Mouse (Mus musculus) myocyte (in vitro differentiated cells): ENCODE results near the gene Tedc1.

Source experiments
- POLR2A ChIP-seq: IDR thresholded peaks from one replicate; pipeline ENCODE4 v1.6.1; 2011; ENCODE audit warnings: low read depth, mild to moderate bottlenecking, control low read depth, moderate library complexity; ENCODE audit not compliant: insufficient read length
- REST ChIP-seq: IDR thresholded peaks from one replicate; pipeline ENCODE4 v1.6.1; 2011; ENCODE audit warnings: mild to moderate bottlenecking, control low read depth, moderate library complexity; ENCODE audit not compliant: insufficient read depth, insufficient read length
- TCF12 ChIP-seq: IDR thresholded peaks from one replicate; pipeline ENCODE4 v1.6.1; 2011; ENCODE audit warnings: mild to moderate bottlenecking, control low read depth; ENCODE audit not compliant: poor library complexity, insufficient read depth, severe bottlenecking

DNA sequence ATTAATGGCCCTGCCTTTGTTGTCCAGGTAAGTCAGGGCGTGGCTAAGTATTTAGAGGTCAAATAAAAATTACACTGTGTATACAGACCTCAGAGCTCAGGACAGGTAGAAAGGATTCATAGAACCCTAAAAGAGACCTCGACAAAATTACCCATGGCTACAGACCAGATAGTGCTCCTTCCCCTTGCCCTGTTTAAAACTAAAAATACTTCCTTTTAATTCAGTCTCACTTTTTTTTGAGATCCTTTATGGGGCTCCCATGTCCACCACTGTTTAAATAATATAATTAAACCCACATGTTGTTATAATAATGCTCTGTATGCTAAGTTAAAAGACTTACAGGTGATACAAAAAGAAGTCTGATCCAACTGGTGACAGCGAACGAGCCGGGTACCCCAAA is 55.6 kb downstream of the Tedc1 start:
- no peak for TF ChIP-seq POLR2A
- TF ChIP-seq TCF12 = no peak
- TF ChIP-seq REST = no peak
